Mouse (Mus musculus) hematopoietic stem cell, adult 5-6 weeks (primary cell): ENCODE data around the gene Lama1. TPM values are rescaled to one million over a fixed set of nuclear protein-coding genes. Genes with fewer than 3 reads are reported as not detected.
"Not testable (repeated sequence)": the region's sequence is repeated elsewhere in the genome, so short reads cannot be mapped to it uniquely, and the experiment has no call there.

Experiments
- ATAC-seq, 2 experiments: fragments of 125-278 bp in 1 of 2; replicated peaks in 1 of 2; 2 replicates each; pipeline ENCODE4 v1.8.0; 2016 to 2017; ENCODE audit warnings: inconsistent platforms in 2 of 2, mild to moderate bottlenecking in 2 of 2, moderate number of reproducible peaks in 2 of 2, low read depth in 1 of 2, moderate TSS enrichment in 1 of 2; ENCODE audit not compliant: low FRiP score in 2 of 2, poor library complexity in 2 of 2, severe bottlenecking in 2 of 2, insufficient read depth in 1 of 2, low TSS enrichment in 1 of 2
- total RNA-seq: library from RNA; stranded (forward); fragments of 172-1452, 232-1000 nt; gene quantifications from 2 replicates; pipeline ENCODE4 v1.2.3, GENCODE M21; 2017

Lama1 gene
- total RNA-seq, 1 experiment from 2014 or later: not detected

GRCm38 (mm10) chr17:67707793-67708364, 10.8 kb downstream of the Lama1 start:
- ATAC-seq: no peak

- ATAC-seq: no peak
Measured at GRCm38 (mm10) chr17:67710377-67710781, 13.3 kb downstream of the Lama1 start.

- ATAC-seq: no peak
Measured at GRCm38 (mm10) chr17:67711361-67711760, 14.3 kb downstream of the Lama1 start.

- ATAC-seq: no peak
Measured at GRCm38 (mm10) chr17:67712929-67713328, 15.9 kb downstream of the Lama1 start.

GRCm38 (mm10) chr17:67715466-67715865, 18.4 kb downstream of the Lama1 start:
- no peak for ATAC-seq

GRCm38 (mm10) chr17:67722055-67722454, 25.0 kb downstream of the Lama1 start:
- no peak for ATAC-seq

GRCm38 (mm10) chr17:67722578-67722977, 25.5 kb downstream of the Lama1 start:
- ATAC-seq: no peak

GRCm38 (mm10) chr17:67723175-67724067, 26.4 kb downstream of the Lama1 start:
- ATAC-seq: no peak

- no peak for ATAC-seq
Measured at GRCm38 (mm10) chr17:67726601-67727000, 29.5 kb downstream of the Lama1 start.

- ATAC-seq: no peak
Measured at GRCm38 (mm10) chr17:67728751-67729150, 31.7 kb downstream of the Lama1 start.

- no peak for ATAC-seq
Measured at GRCm38 (mm10) chr17:67731096-67731495, 34.0 kb downstream of the Lama1 start.

GRCm38 (mm10) chr17:67731964-67732363, 34.9 kb downstream of the Lama1 start:
- no peak for ATAC-seq

GRCm38 (mm10) chr17:67733516-67733915, 36.5 kb downstream of the Lama1 start:
- ATAC-seq: no peak

GRCm38 (mm10) chr17:67735722-67736121, 38.7 kb downstream of the Lama1 start:
- ATAC-seq: no peak

GRCm38 (mm10) chr17:67741229-67741628, 44.2 kb downstream of the Lama1 start:
- not testable (repeated sequence) for ATAC-seq

GRCm38 (mm10) chr17:67764167-67764871, 67.3 kb downstream of the Lama1 start:
- no peak for ATAC-seq

GRCm38 (mm10) chr17:67773608-67774007, 76.5 kb downstream of the Lama1 start:
- ATAC-seq: no peak

GRCm38 (mm10) chr17:67776764-67777163, 79.7 kb downstream of the Lama1 start:
- 0 out of 4 replicates have a peak, but pooled peaks have one; percentile 40 to 48 for ATAC-seq
